Mouse (Mus musculus) frontal cortex, postnatal 10 days (tissue): ENCODE results near the gene Olfr769.
"Not testable (repeated sequence)": the region's sequence is repeated elsewhere in the genome, so short reads cannot be mapped to it uniquely, and the experiment has no call there.

ENCODE experiments used
- DNase-seq, 2 experiments: peaks; one replicate each; pipeline ENCODE4 v3.0.0; 2022; ENCODE audit warnings: low spot score in 2 of 2, mixed read lengths in 1 of 2

Gene Olfr769

DNA sequence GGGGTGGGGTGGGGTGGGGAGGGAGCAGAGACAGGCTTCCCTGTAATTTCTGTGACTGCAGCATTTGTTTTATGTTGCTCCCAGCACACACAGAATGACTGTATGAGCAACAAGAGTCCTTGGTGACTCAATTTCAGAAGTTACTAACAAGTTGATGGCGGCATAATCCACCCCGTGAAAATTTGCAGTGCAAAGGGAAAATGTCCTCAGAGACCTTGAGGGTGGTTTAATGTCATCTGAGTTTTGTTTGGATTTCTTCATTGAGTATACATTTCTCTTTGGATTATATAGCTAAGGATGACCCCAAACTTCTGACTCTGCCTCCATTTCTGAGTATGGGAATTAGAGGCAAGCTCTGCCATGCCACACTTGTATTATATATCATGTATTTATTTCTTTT is at the start of gene Olfr769:
Gene Olfr769 (minus strand): TSS at position 101 of the 400 bp plus-strand sequence.
- no peak for DNase-seq

DNA sequence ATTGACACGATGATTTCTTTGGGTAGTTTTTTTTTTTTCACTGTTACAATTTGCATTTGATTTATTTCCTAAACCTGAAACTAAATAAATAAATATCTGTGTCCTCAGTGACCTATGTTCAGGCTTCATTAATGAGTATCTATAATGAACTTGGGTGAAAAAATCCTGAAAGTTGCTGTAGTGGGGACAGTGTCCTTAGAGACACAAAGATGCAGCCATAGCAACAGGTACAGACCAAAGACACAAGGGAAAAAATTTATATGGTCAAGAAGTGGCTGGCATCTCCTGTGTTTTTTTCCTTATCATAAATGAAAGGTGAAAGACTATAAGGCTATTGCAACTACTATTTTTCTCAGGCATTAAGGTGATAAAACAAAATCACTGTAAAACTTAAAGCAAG is 47.0 kb upstream of the Olfr769 start, which contains the start of gene Olfr771:
Gene Olfr771 (minus strand): TSS at position 101 of the 400 bp plus-strand sequence.
- DNase-seq = no peak

GRCm38 (mm10) chr10:129138898-129139297 is 21.2 kb upstream of the Olfr769 start, which contains the start of gene Olfr770:
Gene Olfr770, minus strand, starts transcription at chr10:129138998.
- no peak for DNase-seq

- no peak for DNase-seq
Observed at GRCm38 (mm10) chr10:129115146-129115545, 2.5 kb downstream of the Olfr769 start.

GRCm38 (mm10) chr10:129101231-129101630 is 16.4 kb downstream of the Olfr769 start:
- DNase-seq = no peak

DNA sequence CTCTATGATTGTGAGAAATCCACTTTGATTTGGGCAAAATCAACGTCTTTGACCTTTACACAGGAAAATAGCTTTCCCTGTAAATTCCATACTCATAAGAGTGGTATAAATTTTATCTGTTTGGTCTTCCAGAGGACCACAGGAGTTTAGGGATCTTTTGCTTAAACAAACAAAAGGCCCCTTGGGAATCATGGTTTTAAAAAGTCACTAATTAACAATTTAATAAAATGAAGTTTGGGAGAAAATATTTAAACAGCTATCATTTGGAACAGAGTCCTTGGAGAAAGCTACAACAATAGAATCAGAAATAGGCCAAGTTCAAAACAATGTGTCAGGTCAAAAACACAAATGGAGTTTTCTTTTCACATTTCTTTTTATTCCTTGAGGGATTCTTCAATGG is 18.4 kb downstream of the Olfr769 start, which contains the start of gene Olfr768:
Gene Olfr768 (minus strand): TSS at position 101 of the 400 bp plus-strand sequence.
- no peak for DNase-seq

GRCm38 (mm10) chr10:129082810-129083209 is 34.9 kb downstream of the Olfr769 start, which contains the start of gene Olfr767:
Gene Olfr767, minus strand, starts transcription at chr10:129082910.
- not testable (repeated sequence) for DNase-seq

GRCm38 (mm10) chr10:129068877-129069276 is 48.8 kb downstream of the Olfr769 start, which contains the start of gene Olfr766-ps1:
Gene Olfr766-ps1, minus strand, starts transcription at chr10:129068977.
- no peak for DNase-seq
